Mouse (Mus musculus): ENCODE measurements around the gene Gpbp1.

DNA sequence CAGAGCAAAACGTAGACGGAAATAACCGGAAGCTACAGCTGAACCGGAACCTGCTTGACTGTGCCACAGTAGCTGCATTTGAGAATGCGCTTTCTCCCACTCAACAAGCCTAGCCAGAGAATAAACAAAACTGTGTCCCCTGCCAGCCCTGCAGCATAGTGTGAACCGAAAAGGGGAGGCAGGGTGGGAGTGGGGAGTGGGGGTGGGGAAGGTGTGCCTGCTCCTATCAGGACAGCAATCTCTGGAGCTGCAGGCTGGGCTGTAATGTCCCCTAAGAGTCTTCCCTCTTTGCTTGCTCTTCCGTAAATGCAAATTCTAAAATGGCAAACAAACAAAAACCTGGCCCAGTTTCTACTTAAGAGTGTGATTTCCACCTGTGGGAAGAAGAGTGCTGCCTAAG lies 92.8 kb downstream of the Gpbp1 start:
- TF ChIP-seq CTCF (IDR thresholded peaks at IDR 0.05): no peak
- no peak for TF ChIP-seq EP300 (IDR thresholded peaks at IDR 0.05; ENCODE audit: insufficient read depth, low read depth, low read length)
- TF ChIP-seq POLR2A (IDR thresholded peaks at IDR 0.05; ENCODE audit: insufficient read depth, low read depth, low read length): no peak

Measured in heart, adult 2 months (tissue).